Mouse (Mus musculus) urinary bladder, adult 18-20 months (tissue): ENCODE measurements around the gene Sept1.

Experiments used
- DNase-seq, 2 experiments: peaks; one replicate each; pipeline ENCODE4 v3.0.0; 2022; ENCODE audit warnings: low spot score in 2 of 2, mixed read lengths in 2 of 2

Gene Sept1

GRCm38 (mm10) chr7:127232622-127233367 lies at the start of gene Sept1, which contains the start of gene Zfp553:
TSS of gene Sept1 (minus strand) at chr7:127233130.
TSS of gene Zfp553 (plus strand) at chr7:127233061.
- DNase-seq = peak; percentile 75 to 88

GRCm38 (mm10) chr7:127282190-127282589 lies 49.3 kb upstream of the Sept1 start:
- DNase-seq = no peak

- no peak for DNase-seq
Measured at GRCm38 (mm10) chr7:127281114-127281513, 48.2 kb upstream of the Sept1 start.

GRCm38 (mm10) chr7:127280092-127280491 lies 47.2 kb upstream of the Sept1 start:
- no peak for DNase-seq

GRCm38 (mm10) chr7:127278311-127278710 lies 45.4 kb upstream of the Sept1 start:
- DNase-seq = no peak

GRCm38 (mm10) chr7:127276519-127276961 lies 43.6 kb upstream of the Sept1 start:
- no peak for DNase-seq

GRCm38 (mm10) chr7:127273925-127274789 lies 41.2 kb upstream of the Sept1 start, which contains the start of gene Sephs2:
TSS of gene Sephs2 (minus strand) at chr7:127274055.
- DNase-seq = peak; percentile 91 to 95

- DNase-seq = peak in 1 of 2 experiments; percentile 17
Measured at GRCm38 (mm10) chr7:127273118-127273923, 40.4 kb upstream of the Sept1 start.

- no peak for DNase-seq
Measured at GRCm38 (mm10) chr7:127272566-127272965, 39.6 kb upstream of the Sept1 start.

GRCm38 (mm10) chr7:127271093-127271492 lies 38.2 kb upstream of the Sept1 start:
- DNase-seq = no peak

GRCm38 (mm10) chr7:127270666-127271065 lies 37.7 kb upstream of the Sept1 start:
- no peak for DNase-seq

- no peak for DNase-seq
Measured at GRCm38 (mm10) chr7:127270256-127270655, 37.3 kb upstream of the Sept1 start.

- no peak for DNase-seq
Measured at GRCm38 (mm10) chr7:127263526-127263925, 30.6 kb upstream of the Sept1 start.

GRCm38 (mm10) chr7:127262218-127262961 lies 29.5 kb upstream of the Sept1 start:
- no peak for DNase-seq

GRCm38 (mm10) chr7:127260309-127261111 lies 27.6 kb upstream of the Sept1 start, which contains the start of gene Dctpp1:
TSS of gene Dctpp1 (minus strand) at chr7:127260709.
- DNase-seq = peak; percentile 87 to 96

- no peak for DNase-seq
Measured at GRCm38 (mm10) chr7:127259186-127259905, 26.4 kb upstream of the Sept1 start.

- no peak for DNase-seq
Measured at GRCm38 (mm10) chr7:127256518-127256917, 23.6 kb upstream of the Sept1 start.

- no peak for DNase-seq
Measured at GRCm38 (mm10) chr7:127255965-127256364, 23.0 kb upstream of the Sept1 start.

GRCm38 (mm10) chr7:127255008-127255407 lies 22.1 kb upstream of the Sept1 start:
- no peak for DNase-seq
